Mouse (Mus musculus): ENCODE data around the gene Lmbr1l. TPM values are rescaled to one million over a fixed set of nuclear protein-coding genes. Genes with fewer than 3 reads are reported as not detected.

Lmbr1l gene
- polyA plus RNA-seq, 1 experiment from 2014 or later: 13.4 TPM

GRCm38 (mm10) chr15:98861701-98862410, 56.2 kb downstream of the Lmbr1l start:
- H3K36me3 ChIP-seq (ENCODE audit: control insufficient read depth, insufficient read depth, low read length): peaks cover 67% of the 10 kb centered on the region
- no peak overlapping the region for H3K4me3 ChIP-seq (ENCODE audit: low read depth, low read length)
- WGBS: 84% methylated on average over 21 of the region's 21 CpGs
- no peak overlapping the region for H3K4me2 ChIP-seq (replicated peaks; ENCODE audit: low read depth, low read length)
- ATAC-seq (ENCODE audit: low FRiP score): no peak
- no peak for DNase-seq (ENCODE audit: low spot score)
- H3K9me3 ChIP-seq (ENCODE audit: control insufficient read depth, low read length): no peaks in the 10 kb centered on the region
- no peaks in the 10 kb centered on the region for H3K27me3 ChIP-seq (ENCODE audit: control insufficient read depth, insufficient read depth, low read length)
- H3K4me1 ChIP-seq (replicated peaks; ENCODE audit: control insufficient read depth, insufficient read depth, low read length): no peaks in the 10 kb centered on the region
- no peak overlapping the region for H3K9ac ChIP-seq (ENCODE audit: low read depth, low read length)
- no peak overlapping the region for H3K27ac ChIP-seq (ENCODE audit: low read depth, low read length)

- no peaks in the 10 kb centered on the region for H3K4me1 ChIP-seq (replicated peaks; ENCODE audit: control insufficient read depth, insufficient read depth, low read length)
- DNase-seq (ENCODE audit: low spot score): no peak
Observed at GRCm38 (mm10) chr15:98860921-98861320, 57.1 kb downstream of the Lmbr1l start.

GRCm38 (mm10) chr15:98859319-98860043, 58.5 kb downstream of the Lmbr1l start:
- WGBS: 86% methylated on average over 9 of the region's 9 CpGs
- H3K4me3 ChIP-seq (ENCODE audit: low read depth, low read length): no peak overlapping the region
- H3K9ac ChIP-seq (ENCODE audit: low read depth, low read length): no peak overlapping the region
- H3K9me3 ChIP-seq (ENCODE audit: control insufficient read depth, low read length): no peaks in the 10 kb centered on the region
- H3K36me3 ChIP-seq (ENCODE audit: control insufficient read depth, insufficient read depth, low read length): peaks cover 63% of the 10 kb centered on the region
- no peak for DNase-seq (ENCODE audit: low spot score)
- H3K4me1 ChIP-seq (replicated peaks; ENCODE audit: control insufficient read depth, insufficient read depth, low read length): no peaks in the 10 kb centered on the region
- H3K27me3 ChIP-seq (ENCODE audit: control insufficient read depth, insufficient read depth, low read length): no peaks in the 10 kb centered on the region
- no peak overlapping the region for H3K27ac ChIP-seq (ENCODE audit: low read depth, low read length)
- no peak overlapping the region for H3K4me2 ChIP-seq (replicated peaks; ENCODE audit: low read depth, low read length)
- ATAC-seq (ENCODE audit: low FRiP score): no peak

More at GRCm38 (mm10) chr15:98860921-98861320, 57.1 kb downstream of the Lmbr1l start:
- peaks cover 68% of the 10 kb centered on the region for H3K36me3 ChIP-seq (ENCODE audit: control insufficient read depth, insufficient read depth, low read length)
- H3K27me3 ChIP-seq (ENCODE audit: control insufficient read depth, insufficient read depth, low read length): no peaks in the 10 kb centered on the region
- H3K4me2 ChIP-seq (replicated peaks; ENCODE audit: low read depth, low read length): no peak overlapping the region
- H3K27ac ChIP-seq (ENCODE audit: low read depth, low read length): no peak overlapping the region
- no peak for ATAC-seq (ENCODE audit: low FRiP score)
- no peaks in the 10 kb centered on the region for H3K9me3 ChIP-seq (ENCODE audit: control insufficient read depth, low read length)
- WGBS: 94% methylated on average over 18 of the region's 18 CpGs
- H3K4me3 ChIP-seq (ENCODE audit: low read depth, low read length): no peak overlapping the region; the same call in 1 of the 2 replicates
- H3K9ac ChIP-seq (ENCODE audit: low read depth, low read length): no peak overlapping the region

- no peak for DNase-seq (ENCODE audit: low spot score)
- Histone ChIP-seq H3K27ac (ENCODE audit: low read depth, low read length) (no peak overlapping the region), H3K9me3 (ENCODE audit: control insufficient read depth, low read length) (no peaks in the 10 kb centered on the region), H3K27me3 (ENCODE audit: control insufficient read depth, insufficient read depth, low read length) (no peaks in the 10 kb centered on the region), H3K36me3 (ENCODE audit: control insufficient read depth, insufficient read depth, low read length) (peaks cover 52% of the 10 kb centered on the region), H3K4me1 (replicated peaks; ENCODE audit: control insufficient read depth, insufficient read depth, low read length) (no peaks in the 10 kb centered on the region), H3K4me2 (replicated peaks; ENCODE audit: low read depth, low read length) (no peak overlapping the region), H3K9ac (ENCODE audit: low read depth, low read length) (no peak overlapping the region), H3K4me3 (ENCODE audit: low read depth, low read length) (no peak overlapping the region)
- ATAC-seq (ENCODE audit: low FRiP score): no peak
- WGBS: 94% methylated on average over 16 of the region's 16 CpGs
Observed at GRCm38 (mm10) chr15:98854214-98854613, 63.8 kb downstream of the Lmbr1l start.

Other genes starting within 250 kb of the Lmbr1l start
- gene Rnd1, start 240.8 kb downstream of the Lmbr1l start, polyA plus RNA-seq (2014; fragmentation: Nextera tagmentation; extraction: Ambion mirVana): 5.2 and 5.9 TPM in 2 replicates
- 2.4 and 3.0 TPM in 2 replicates for gene Ccdc65, start 210.0 kb downstream of the Lmbr1l start, polyA plus RNA-seq (2014; fragmentation: Nextera tagmentation; extraction: Ambion mirVana)
- 13.0 and 15.5 TPM in 2 replicates for gene Fkbp11, start 190.0 kb downstream of the Lmbr1l start, polyA plus RNA-seq (2014; fragmentation: Nextera tagmentation; extraction: Ambion mirVana)
- gene Arf3, start 155.0 kb downstream of the Lmbr1l start, polyA plus RNA-seq (2014; fragmentation: Nextera tagmentation; extraction: Ambion mirVana): 32.3 and 33.2 TPM in 2 replicates
- gene Wnt10b, start 140.1 kb downstream of the Lmbr1l start, polyA plus RNA-seq (2014; fragmentation: Nextera tagmentation; extraction: Ambion mirVana): 0.54 and 0.57 TPM in 2 replicates
- gene Wnt1, start 128.4 kb downstream of the Lmbr1l start, polyA plus RNA-seq (2014; fragmentation: Nextera tagmentation; extraction: Ambion mirVana): 8.0 and 9.5 TPM in 2 replicates
- 0.35 and 0.60 TPM in 2 replicates for gene Ddn, start 108.7 kb downstream of the Lmbr1l start, polyA plus RNA-seq (2014; fragmentation: Nextera tagmentation; extraction: Ambion mirVana)
- gene Prkag1, start 86.7 kb downstream of the Lmbr1l start, polyA plus RNA-seq (2014; fragmentation: Nextera tagmentation; extraction: Ambion mirVana): 65.9 and 70.6 TPM in 2 replicates
- 13.7 and 20.5 TPM in 2 replicates for gene Kmt2d, start 47.0 kb downstream of the Lmbr1l start, polyA plus RNA-seq (2014; fragmentation: Nextera tagmentation; extraction: Ambion mirVana)
- gene Rhebl1, start 23.7 kb downstream of the Lmbr1l start, polyA plus RNA-seq (2014; fragmentation: Nextera tagmentation; extraction: Ambion mirVana): 13.4 and 17.8 TPM in 2 replicates
- 0.56 and 0.68 TPM in 2 replicates for gene Dhh, start 19.7 kb downstream of the Lmbr1l start, polyA plus RNA-seq (2014; fragmentation: Nextera tagmentation; extraction: Ambion mirVana)
- 1,792 and 1,905 TPM in 2 replicates for gene Tuba1b, start 16.3 kb upstream of the Lmbr1l start, polyA plus RNA-seq (2014; fragmentation: Nextera tagmentation; extraction: Ambion mirVana)
- gene Gm49450, start 35.3 kb upstream of the Lmbr1l start, polyA plus RNA-seq (2014; fragmentation: Nextera tagmentation; extraction: Ambion mirVana): not detected in 2 replicates
- gene Tuba1a, start 35.5 kb upstream of the Lmbr1l start, polyA plus RNA-seq (2014; fragmentation: Nextera tagmentation; extraction: Ambion mirVana): 8,897 and 9,833 TPM in 2 replicates
- gene Tuba1c, start 111.7 kb upstream of the Lmbr1l start, polyA plus RNA-seq (2014; fragmentation: Nextera tagmentation; extraction: Ambion mirVana): 93.2 and 95.2 TPM in 2 replicates
- 17.2 and 20.9 TPM in 2 replicates for gene Prph, start 136.9 kb upstream of the Lmbr1l start, polyA plus RNA-seq (2014; fragmentation: Nextera tagmentation; extraction: Ambion mirVana)
- 19.1 and 22.9 TPM in 2 replicates for gene Troap, start 156.3 kb upstream of the Lmbr1l start, polyA plus RNA-seq (2014; fragmentation: Nextera tagmentation; extraction: Ambion mirVana)
- 10.2 and 12.4 TPM in 2 replicates for gene C1ql4, start 169.6 kb upstream of the Lmbr1l start, polyA plus RNA-seq (2014; fragmentation: Nextera tagmentation; extraction: Ambion mirVana)
- gene Dnajc22, start 174.9 kb upstream of the Lmbr1l start, polyA plus RNA-seq (2014; fragmentation: Nextera tagmentation; extraction: Ambion mirVana): 1.2 and 3.3 TPM in 2 replicates
- gene Spats2, start 207.7 kb upstream of the Lmbr1l start, polyA plus RNA-seq (2014; fragmentation: Nextera tagmentation; extraction: Ambion mirVana): 59.5 and 64.9 TPM in 2 replicates